Mouse (Mus musculus) CH12.LX (cell line): ENCODE measurements around the gene Abr. TPM values are rescaled to one million over a fixed set of nuclear protein-coding genes. Genes with fewer than 3 reads are reported as not detected.

Experiments
- DNase-seq: peaks from one replicate; pipeline ENCODE4 v3.0.0-alpha.2; 2013; ENCODE audit errors: extremely low read depth
- H3K27ac ChIP-seq: 2 replicates; pipeline ENCODE4 v1.5.1; 2012; ENCODE audit warnings: low read depth, mild to moderate bottlenecking, control low read depth, moderate library complexity; ENCODE audit not compliant: insufficient read depth
- H3K27me3 ChIP-seq: replicated peaks from 2 replicates; pipeline ENCODE3; 2012; ENCODE audit warnings: inconsistent platforms
- H3K36me3 ChIP-seq, 2 experiments: replicated peaks in 1 of 2; 2 replicates each; pipeline versions ENCODE3 to v1.6.1; 2012; ENCODE audit warnings: inconsistent platforms in 1 of 2, low read length in 1 of 2, mild to moderate bottlenecking in 1 of 2, mixed read lengths in 1 of 2, moderate library complexity in 1 of 2; ENCODE audit not compliant: control insufficient read depth in 1 of 2, insufficient read depth in 1 of 2
- H3K4me1 ChIP-seq, 2 experiments: 2 replicates each; pipeline ENCODE4 v1.6.1; 2012; ENCODE audit warnings: inconsistent platforms in 1 of 2, moderate library complexity in 1 of 2; ENCODE audit not compliant: insufficient read depth in 2 of 2, control insufficient read depth in 1 of 2
- H3K4me2 ChIP-seq: 2 replicates; pipeline ENCODE4 v1.6.1; 2012; ENCODE audit warnings: low read depth, mild to moderate bottlenecking, control low read depth; ENCODE audit not compliant: poor library complexity, insufficient read depth, severe bottlenecking
- H3K4me3 ChIP-seq, 3 experiments: fragments of 150-350 bp in 1 of 3; sonication (generic) in 1 of 3; replicated peaks in 1 of 3; 2 replicates each; pipeline versions ENCODE3 to v1.5.1; 2011 to 2012; ENCODE audit warnings: low read depth in 2 of 3, low read length in 2 of 3, mild to moderate bottlenecking in 2 of 3, moderate library complexity in 2 of 3, control low read depth in 1 of 3, improper control_type of control experiment in 1 of 3, inconsistent platforms in 1 of 3, mixed read lengths in 1 of 3; ENCODE audit not compliant: poor library complexity in 1 of 3
- H3K79me2 ChIP-seq: replicated peaks from 2 replicates; pipeline ENCODE4 v1.6.1; 2012; ENCODE audit warnings: mild to moderate bottlenecking, moderate library complexity; ENCODE audit not compliant: control insufficient read depth, poor library complexity, insufficient read depth, severe bottlenecking; ENCODE audit errors: extremely low read depth
- H3K9ac ChIP-seq: 2 replicates; pipeline ENCODE4 v1.6.1; 2012; ENCODE audit warnings: low read depth, mild to moderate bottlenecking, control low read depth, moderate library complexity; ENCODE audit not compliant: insufficient read depth
- H3K9me3 ChIP-seq: replicated peaks from 2 replicates; pipeline ENCODE3; 2012; ENCODE audit warnings: low read length, inconsistent platforms, mixed read lengths
- CHD1 ChIP-seq: IDR thresholded peaks from 2 replicates; pipeline ENCODE4 v1.6.1; 2012; ENCODE audit warnings: low read depth, low read length, improper control_type of control experiment, inconsistent platforms
- CHD2 ChIP-seq: IDR thresholded peaks from 2 replicates; pipeline ENCODE4 v1.6.1; 2011; ENCODE audit warnings: low read length, improper control_type of control experiment
- EP300 ChIP-seq: IDR thresholded peaks from 2 replicates; pipeline ENCODE4 v1.6.1; 2011; ENCODE audit warnings: low read length, improper control_type of control experiment
- KAT2A ChIP-seq: IDR thresholded peaks from 2 replicates; pipeline ENCODE4 v1.6.1; 2012; ENCODE audit warnings: low read length, improper control_type of control experiment, inconsistent platforms; ENCODE audit not compliant: insufficient replicate concordance
- MAZ ChIP-seq: IDR thresholded peaks from 2 replicates; pipeline ENCODE4 v1.6.1; 2012; ENCODE audit warnings: low read depth, mild to moderate bottlenecking, inconsistent platforms, low read length, improper control_type of control experiment, moderate library complexity
- MYC ChIP-seq: IDR thresholded peaks from 2 replicates; pipeline ENCODE4 v1.6.1; 2011; ENCODE audit warnings: low read depth, mild to moderate bottlenecking, improper control_type of control experiment, low read length
- SMC3 ChIP-seq: IDR thresholded peaks from 2 replicates; pipeline ENCODE4 v1.6.1; 2011; ENCODE audit warnings: low read depth, low read length, improper control_type of control experiment
- TCF12 ChIP-seq: IDR thresholded peaks from 2 replicates; pipeline ENCODE4 v1.6.1; 2014; ENCODE audit warnings: low read depth, mild to moderate bottlenecking, inconsistent platforms, low read length, improper control_type of control experiment
- ZNF384 ChIP-seq: IDR thresholded peaks from 2 replicates; pipeline ENCODE4 v1.6.1; 2012; ENCODE audit warnings: low read depth, low read length, improper control_type of control experiment, inconsistent platforms
- dilution Hi-C: fragments of 300-500 bp; cut with MboI; formaldehyde crosslinking; loops from 2 replicates; pipeline ENCODE4 v1.14.3; 2020; ENCODE audit warnings: low sequenced_read_pairs; ENCODE audit not compliant: extremely low pct_unique_long_range_greater_than_20kb, extremely low pct_ligation_motif_present
- in situ Hi-C: fragments of 300-500 bp; cut with MboI; formaldehyde crosslinking; loops from 3 replicates; pipeline ENCODE4 v1.14.3; 2019; ENCODE audit warnings: low sequenced_read_pairs, low pct_ligation_motif_present, low pct_unique_long_range_greater_than_20kb, mixed read lengths
- polyA plus RNA-seq: library from polyadenylated mRNA; unstranded; fragments of >175 nt; gene quantifications from 2 replicates; pipeline ENCODE4 v1.2.1, GENCODE M21; 2012; ENCODE audit warnings: low read depth; ENCODE audit not compliant: insufficient read length
- total RNA-seq, 2 experiments: library from RNA; depleted of rRNA; stranded (reverse); fragments of 300-350 nt in 1 of 2; fragments of >200 nt in 1 of 2; gene quantifications; 2 replicates each; pipeline ENCODE4 v1.2.3; 2012 to 2014

Gene Abr
- total and polyA plus RNA-seq, 3 experiments: 21.0 to 49.5 (median 37.4) TPM

DNA sequence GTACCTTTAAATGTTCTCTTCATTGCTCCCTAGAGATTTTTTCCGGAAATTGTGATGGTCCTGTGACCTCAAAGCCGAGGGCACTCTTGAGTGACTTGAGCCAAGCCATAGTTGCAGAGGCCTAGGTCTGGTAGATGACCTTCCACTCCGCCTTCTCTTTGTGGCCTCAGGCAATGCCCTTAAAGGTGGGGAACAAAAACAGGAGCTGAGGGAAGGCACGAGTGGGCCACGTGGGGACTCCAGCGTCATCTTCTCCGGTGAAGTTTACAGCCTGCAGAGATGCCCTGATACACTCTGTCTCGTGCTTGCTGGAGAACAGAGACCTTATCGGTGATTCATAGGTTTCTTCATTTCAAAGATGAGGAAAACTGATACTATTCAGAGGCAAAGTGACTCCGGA, 2.0 kb upstream of the Abr start:
- TF ChIP-seq SMC3 (no peak), CHD2 (no peak)
- Histone ChIP-seq H3K27me3 (peaks cover 51% of the 10 kb centered on the region), H3K9me3 (peaks cover 15% of the 10 kb centered on the region), H3K4me3 (no peak overlapping the region), H3K9ac (no peak overlapping the region), H3K4me1 (peaks cover 0 to 3% of the 10 kb centered on the region in 2 experiments; a peak in 1 of 4 replicates), H3K36me3 (no peaks in the 10 kb centered on the region), H3K4me2 (no peak overlapping the region), H3K79me2 (no peaks in the 10 kb centered on the region), H3K27ac (no peak overlapping the region)
- DNase-seq: no peak
- dilution Hi-C loops: no loop called here
- in situ Hi-C loops: no loop called here

DNA sequence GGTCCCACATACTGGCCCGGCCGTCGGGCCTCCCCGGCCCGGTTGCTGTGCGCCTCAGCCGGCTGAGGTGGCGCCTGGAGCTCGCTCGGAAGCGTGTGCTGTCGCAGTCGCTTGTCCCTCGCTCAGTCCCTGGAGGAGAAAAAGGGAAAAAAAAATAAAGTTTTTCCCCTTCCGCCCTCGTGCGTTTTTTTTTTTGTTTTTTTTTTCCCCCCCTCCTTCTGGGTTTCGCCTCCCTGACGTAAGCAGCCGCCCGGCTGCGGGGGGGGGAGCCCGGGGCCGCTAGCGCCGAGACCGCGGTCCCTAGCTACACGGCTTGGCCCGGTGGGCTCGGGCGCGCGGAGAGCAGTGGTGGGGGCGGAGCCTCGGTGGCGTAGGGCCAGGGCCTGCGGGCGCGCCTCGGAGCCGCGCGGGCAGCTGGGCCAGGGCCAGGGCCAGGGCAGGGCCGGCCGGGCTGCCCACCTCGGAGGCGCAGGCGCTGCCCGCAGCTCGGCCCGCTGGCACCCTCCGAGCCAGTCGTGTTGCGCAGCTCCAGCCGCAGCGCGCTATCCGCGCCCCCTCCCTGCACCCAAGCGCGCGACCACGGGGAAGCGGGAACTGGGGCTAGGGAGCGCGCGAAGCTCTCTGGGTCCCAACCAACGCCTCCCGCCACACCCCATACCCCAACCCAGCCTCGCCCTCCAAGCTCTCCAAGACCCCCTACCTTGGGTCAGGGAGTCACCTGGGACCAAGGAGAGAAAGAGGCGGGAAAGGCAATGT, 1.3 kb upstream of the Abr start:
- no peaks in the 10 kb centered on the region for H3K79me2 ChIP-seq
- no peak overlapping the region; the same call in 1 of the 2 replicates for H3K9ac ChIP-seq
- H3K4me2 ChIP-seq: peak overlapping the region; percentile 73; the same call in 1 of the 2 replicates
- H3K9me3 ChIP-seq: peaks cover 15% of the 10 kb centered on the region
- H3K4me3 ChIP-seq: no peak overlapping the region
- peak; percentile 76 for TF ChIP-seq ZNF384
- no peak for TF ChIP-seq TCF12
- in situ Hi-C loops: no loop called here
- DNase-seq: no peak
- H3K27ac ChIP-seq: no peak overlapping the region
- H3K27me3 ChIP-seq: peaks cover 51% of the 10 kb centered on the region
- peaks cover 0 to 7% of the 10 kb centered on the region in 2 experiments; a peak in 2 of 4 replicates for H3K4me1 ChIP-seq
- no peaks in the 10 kb centered on the region for H3K36me3 ChIP-seq
- dilution Hi-C loops: no loop called here

DNA sequence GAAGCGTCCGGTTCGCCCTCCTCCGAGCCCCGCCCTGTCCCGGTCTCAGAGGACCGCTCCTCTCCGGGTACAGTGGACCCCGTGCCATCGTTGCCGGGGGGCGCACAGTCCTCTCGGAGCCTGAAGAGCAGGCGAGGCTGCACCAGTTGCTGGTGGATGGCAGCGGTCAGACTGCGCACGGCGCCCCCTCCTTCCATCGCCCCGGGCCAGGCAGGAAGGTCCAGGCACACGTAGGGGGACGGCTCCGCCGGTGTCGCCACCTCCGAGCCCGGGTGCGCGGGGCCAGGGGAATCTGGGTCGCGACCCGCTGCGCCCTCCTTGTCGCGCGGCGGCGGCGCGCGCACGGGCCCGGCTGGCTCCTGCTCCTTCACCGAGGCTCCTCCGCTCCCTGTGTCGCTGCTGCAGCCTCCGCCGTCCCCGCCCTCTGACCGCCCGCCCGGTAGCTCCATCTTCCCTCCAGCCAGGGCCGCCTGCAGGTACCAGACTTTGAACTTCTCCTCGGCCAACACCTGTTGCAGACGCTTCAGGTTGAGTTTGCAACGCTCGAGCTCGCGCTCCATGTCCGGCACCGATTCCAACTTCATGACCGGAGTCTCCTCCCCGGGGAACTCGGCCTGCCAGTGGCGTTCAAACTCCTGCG, 572 bp upstream of the Abr start:
- peak overlapping the region in 1 of 3 experiments; percentile 58 for H3K4me3 ChIP-seq
- no peak for DNase-seq
- H3K36me3 ChIP-seq: no peaks in the 10 kb centered on the region
- in situ Hi-C loops (no loop called here), dilution Hi-C loops (no loop called here)
- H3K4me1 ChIP-seq: peaks cover 0 to 7% of the 10 kb centered on the region in 2 experiments; a peak in 2 of 4 replicates
- peaks cover 15% of the 10 kb centered on the region for H3K9me3 ChIP-seq
- H3K79me2 ChIP-seq: no peaks in the 10 kb centered on the region
- no peak overlapping the region for H3K27ac ChIP-seq
- H3K9ac ChIP-seq: peak overlapping the region; percentile 1; the same call in 1 of the 2 replicates
- H3K4me2 ChIP-seq: peak overlapping the region; percentile 73
- H3K27me3 ChIP-seq: peaks cover 51% of the 10 kb centered on the region
- no peak for TF ChIP-seq CHD1
- no peak for TF ChIP-seq KAT2A
- no peak for TF ChIP-seq MYC
- no peak for TF ChIP-seq ZNF384
- no peak for TF ChIP-seq EP300
- no peak for TF ChIP-seq MAZ
